Mouse (Mus musculus) c-Kit-negative CD71-positive TER-119-positive erythroid progenitor cells, embryonic 14.5 days (primary cell): Measurements from ENCODE around the gene Rabggtb.

Experiments
- DNase-seq: peaks from one replicate; pipeline ENCODE4 v3.0.0-alpha.2; 2013; ENCODE audit warnings: low read depth, low spot score

Gene Rabggtb

GRCm38 (mm10) chr3:153921147-153921910, 8.5 kb upstream of the Rabggtb start:
- DNase-seq = no peak

DNA sequence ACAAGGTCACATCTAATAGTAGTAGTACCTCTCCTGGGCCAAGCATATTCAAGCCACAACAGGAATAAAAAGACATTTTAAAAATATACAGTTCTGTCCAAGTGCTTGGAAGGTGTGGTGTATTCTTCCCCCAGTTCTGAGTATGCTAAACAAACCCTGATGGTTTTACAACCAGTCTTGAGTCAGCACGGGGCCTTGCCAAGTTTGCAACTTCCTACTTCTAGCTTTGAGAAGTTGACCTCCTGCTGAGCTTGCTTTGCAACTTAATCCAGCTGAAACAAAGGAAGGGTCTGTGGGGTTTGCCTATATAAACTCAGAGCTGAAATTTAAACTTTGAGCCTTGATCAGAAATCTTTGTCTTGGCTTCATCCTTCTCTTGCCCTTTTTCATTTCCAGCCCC, 4.4 kb upstream of the Rabggtb start:
- no peak for DNase-seq

DNA sequence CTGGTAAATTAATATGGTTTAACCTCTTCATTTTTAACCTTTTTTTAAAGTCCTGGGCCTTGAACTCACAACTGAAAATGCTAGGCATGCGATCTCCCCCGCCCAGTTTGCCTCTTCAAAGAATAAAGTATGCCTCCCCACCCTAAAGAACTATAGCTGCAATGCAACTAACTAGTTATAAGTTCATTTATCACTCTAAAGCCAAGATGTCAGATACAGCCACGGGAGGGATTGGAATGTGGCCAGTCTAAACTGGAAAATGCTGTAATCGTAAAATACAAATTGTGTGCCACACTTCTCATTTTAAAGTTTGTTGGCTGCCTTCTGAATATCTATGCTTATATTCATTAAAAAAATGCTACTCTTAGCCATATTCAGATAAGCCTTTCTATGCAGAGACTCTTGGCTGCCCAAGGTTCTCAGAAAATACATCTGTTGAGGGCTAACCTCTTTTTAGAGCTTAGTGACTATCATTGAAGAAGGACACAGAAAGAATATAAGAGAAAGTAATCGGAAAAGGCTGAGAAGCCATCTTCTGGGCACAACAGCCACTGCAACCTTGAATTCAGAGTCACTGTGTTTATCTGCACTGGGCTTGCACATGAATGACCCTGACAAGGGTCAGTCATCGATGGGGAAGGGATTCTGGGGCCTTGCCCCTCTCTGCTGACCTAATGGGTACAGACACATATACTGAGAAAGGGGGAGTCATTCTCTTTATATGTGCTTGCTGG, 868 bp upstream of the Rabggtb start:
- no peak for DNase-seq

GRCm38 (mm10) chr3:153911882-153912440, 848 bp downstream of the Rabggtb start:
- DNase-seq = no peak

DNA sequence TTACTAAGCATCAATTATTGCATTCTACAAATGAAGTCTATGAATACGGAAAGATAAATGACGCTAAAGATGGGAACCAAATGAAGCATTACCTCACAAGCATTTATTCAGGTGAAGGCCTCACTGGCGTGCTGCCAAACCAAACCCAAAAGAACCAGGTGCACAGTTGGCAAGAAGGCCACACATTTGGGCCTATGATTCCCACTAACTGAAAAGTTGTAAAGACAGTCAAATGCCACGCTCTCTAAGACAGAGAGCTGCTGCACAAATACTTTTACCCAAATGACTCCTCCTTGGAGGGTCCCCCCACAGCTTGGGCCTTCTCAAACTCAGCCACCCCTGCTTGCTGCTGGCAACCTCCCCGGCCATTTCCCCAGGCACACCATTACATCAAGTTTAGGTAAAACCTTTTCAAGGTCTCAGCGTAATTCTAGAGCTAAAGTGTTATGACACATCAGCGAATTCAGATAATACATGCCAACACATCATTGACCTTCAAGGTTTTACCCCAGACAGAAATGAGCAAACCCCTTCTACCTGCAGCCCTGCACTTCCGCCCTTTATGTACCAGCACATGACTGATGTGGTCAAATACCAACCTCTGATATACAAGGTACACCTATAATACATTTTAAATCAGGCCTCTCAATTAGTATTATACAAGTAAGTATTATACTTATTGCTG, 1.5 kb downstream of the Rabggtb start:
- no peak for DNase-seq

GRCm38 (mm10) chr3:153910489-153910888, 2.3 kb downstream of the Rabggtb start:
- no peak for DNase-seq

- DNase-seq = no peak
Measured at GRCm38 (mm10) chr3:153908919-153909318, 3.9 kb downstream of the Rabggtb start.

DNA sequence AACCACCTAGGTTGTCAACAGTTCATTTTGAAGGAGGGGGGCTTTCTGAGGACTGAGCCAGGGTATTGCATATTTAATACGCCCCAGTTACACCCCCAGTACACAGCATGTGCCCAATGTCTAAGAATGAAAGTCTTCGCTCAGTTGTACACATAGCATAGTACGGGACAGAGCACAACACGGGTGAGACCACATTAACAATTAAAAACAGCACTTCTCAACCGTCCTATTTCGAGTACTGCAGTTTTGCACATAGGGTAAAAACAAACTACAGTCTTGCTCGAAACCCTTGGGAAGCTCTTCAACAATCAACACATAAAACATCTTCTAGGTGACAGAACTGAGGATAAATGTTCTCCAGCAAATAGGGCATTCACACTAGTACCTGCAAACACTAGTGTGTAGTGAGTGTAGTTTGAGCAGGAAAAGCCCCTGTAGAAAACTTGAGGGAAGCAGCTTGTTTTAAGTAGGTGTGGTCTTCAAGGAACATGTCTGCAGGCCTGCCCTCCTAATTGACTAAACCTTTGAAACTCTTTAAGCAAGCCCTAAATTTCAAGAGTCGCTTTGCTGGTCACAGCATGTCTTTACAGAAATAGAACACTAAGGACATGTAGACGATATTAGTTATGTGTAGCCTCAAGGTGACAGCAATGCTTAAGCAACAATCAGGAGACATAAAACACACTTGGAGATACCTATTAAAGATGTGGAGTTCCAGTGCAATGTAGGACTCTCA, 6.5 kb downstream of the Rabggtb start, which contains the start of gene Msh4:
TSS of gene Msh4 (minus strand) at position 3 of the 736 bp plus-strand sequence.
- no peak for DNase-seq

DNA sequence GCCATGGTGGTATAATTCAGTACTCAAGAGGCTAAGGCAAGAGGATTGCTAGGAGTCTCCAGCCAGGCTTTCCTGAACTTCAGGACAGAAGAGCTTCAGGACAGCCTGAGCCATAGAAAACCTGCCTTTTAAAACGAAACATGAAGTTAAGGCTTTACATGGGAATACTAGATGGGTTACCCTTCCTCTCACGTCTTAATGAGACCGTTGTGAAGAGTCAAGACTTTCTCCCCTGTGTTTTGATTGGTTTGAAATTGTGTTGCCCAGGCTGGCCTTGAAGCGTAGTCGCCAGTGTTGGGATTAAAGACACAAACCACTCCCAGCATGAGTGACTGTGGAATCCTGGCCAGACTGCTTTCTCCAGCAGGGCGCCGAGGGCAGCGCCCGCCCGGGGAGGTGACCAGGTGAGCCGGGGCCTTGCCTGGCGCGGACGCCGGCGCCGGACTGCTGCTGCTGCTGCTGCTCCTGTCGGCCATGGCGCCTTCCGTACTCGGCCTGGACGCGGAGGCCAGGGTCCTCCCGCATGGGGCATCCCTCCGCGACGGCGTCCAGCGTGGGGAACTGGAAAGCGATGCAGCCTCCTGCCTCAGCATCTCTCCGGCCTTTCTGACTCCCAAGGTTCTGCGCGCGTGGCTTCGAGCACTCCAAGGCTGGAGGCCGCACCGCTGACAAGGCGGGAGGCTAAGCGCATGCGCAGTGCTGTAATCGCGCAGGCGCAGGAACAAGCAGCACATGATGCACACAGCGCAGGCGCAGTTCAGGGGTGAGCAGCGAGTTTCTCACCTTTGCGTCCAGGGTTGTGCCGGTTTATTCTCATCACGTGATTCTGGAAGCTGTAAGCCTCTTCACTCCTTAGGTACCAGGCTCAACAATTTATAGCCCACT, 7.3 kb downstream of the Rabggtb start:
- DNase-seq = no peak

DNA sequence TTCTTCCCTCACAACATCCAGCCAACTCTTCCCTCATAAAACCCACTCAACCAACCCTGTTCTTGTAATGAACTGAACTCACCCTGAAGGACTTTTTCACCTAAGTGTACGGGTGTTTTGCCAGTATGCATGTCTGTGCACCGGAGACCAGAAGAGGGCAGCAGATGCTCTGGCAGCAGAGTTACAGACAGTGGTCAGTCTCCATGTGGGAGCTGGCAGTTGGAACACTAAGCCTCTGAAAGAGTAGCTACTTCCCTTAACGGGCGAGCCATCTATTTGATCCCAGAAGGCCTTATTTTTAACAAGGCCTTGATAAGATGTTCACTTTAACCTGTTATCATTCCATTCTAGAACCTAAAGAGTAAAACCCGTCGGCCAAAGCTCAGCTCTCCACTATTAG, 8.2 kb downstream of the Rabggtb start:
- no peak for DNase-seq

GRCm38 (mm10) chr3:153902595-153902994, 10.2 kb downstream of the Rabggtb start:
- DNase-seq = no peak

DNA sequence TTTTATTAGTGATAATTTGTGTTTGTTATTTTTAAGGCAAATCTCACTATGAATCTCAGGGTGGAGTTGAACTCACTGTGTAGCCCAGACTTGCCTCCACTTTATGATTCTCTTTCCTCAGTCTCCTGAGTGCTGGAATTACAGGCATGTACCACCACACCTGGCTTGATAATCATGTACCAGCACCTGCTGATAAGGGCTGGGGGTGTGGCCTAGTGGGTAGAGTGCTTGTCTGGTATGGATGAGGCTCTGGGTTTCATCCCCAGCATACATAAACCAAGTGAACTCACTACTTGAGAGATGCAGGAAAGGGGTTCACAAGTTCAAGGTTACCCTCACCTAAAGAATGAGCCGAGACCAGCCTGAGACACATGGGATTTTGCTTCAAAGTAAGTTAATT, 10.9 kb downstream of the Rabggtb start:
- DNase-seq = no peak

DNA sequence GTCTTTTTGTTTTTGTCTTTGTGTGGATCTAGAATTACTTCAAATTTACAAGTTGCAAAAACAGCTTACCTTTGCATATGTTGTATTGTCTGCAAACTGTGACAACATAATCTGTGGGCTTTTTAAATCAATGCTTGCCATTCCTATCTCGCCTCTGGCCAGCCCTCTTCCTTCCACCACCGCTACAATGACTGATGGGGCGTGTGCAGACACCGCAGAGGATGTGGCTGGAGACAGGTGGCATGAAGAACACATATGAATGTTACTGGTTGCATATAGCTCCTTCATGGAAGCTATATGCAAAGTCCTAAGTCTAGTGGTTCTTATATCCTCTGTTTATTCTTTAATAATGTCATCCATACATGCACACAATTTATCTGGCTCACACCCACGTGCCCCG, 15.6 kb downstream of the Rabggtb start:
- DNase-seq = no peak

- DNase-seq = no peak
Measured at GRCm38 (mm10) chr3:153895454-153895853, 17.4 kb downstream of the Rabggtb start.

DNA sequence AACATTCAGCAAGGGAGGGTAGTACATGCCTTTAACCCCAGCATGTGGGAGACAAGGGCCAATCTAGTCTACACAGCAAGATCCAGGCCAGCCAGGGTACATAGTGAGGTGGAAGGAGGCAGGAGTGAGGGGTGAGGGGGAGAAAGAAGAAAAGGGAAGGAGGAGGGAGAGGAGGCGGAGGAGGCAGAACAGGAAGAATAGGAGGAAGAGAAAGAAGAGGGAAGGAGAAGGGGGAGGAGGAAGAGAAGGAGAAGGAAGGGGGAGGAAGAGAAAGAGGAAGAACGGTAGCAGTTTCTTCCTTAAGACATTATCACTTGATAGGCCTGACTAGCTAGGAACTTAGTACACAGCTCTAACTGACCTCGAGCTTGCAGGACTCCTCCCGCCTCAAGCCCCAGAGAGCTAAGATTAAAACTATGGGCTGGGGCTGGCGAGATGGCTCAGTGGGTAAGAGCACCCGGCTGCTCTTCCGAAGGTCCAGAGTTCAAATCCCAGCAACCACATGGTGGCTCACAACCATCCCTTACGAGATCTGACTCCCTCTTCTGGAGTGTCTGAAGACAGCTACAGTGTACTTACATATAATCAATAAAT, 23.5 kb downstream of the Rabggtb start:
- DNase-seq = no peak

DNA sequence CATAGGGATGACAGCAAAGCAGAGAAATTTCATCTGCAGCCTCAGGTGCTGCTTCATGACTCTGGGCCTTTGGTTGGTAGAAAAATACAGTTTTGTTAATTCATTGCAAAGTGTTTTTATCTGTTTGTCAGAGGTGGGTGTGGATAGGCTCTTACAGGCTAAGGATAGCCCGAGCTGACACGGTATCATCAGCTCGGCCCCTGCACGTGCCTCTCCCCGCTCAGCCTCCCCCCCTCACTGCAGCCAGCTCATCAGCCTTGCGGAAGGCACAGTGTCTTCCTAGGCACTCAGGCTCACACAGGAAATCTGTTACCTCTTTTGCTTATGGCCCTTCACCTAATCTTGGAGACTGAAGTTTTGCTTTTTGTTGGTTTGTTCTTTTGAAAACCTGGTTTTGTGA, 24.7 kb downstream of the Rabggtb start:
- DNase-seq = no peak

- DNase-seq = no peak
Measured at GRCm38 (mm10) chr3:153886296-153886695, 26.5 kb downstream of the Rabggtb start.

DNA sequence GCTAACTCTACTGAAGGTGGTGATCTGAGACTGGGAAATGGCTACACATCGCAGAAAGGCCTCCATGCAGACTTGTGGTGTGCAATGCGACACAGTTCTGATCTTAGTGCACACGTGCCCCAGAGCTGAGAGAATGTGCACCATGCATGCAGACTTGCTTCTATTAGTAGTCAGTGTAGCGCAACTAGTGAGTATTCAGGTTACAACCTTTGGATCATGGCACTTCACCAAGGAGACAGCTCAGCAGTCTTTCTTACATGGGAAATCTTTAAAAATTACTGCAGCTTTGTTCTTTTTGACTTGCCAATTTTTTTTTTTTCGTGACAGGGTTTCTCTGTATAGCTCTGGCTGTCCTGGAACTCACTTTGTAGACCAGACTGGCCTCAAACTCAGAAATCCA, 41.4 kb downstream of the Rabggtb start:
- DNase-seq = no peak

- DNase-seq = no peak
Measured at GRCm38 (mm10) chr3:153867149-153868136, 45.4 kb downstream of the Rabggtb start.
